Mouse (Mus musculus) liver, adult 2 months (tissue): ENCODE measurements around the gene Gm6993. TPM values are rescaled to one million over a fixed set of nuclear protein-coding genes. Genes with fewer than 3 reads are reported as not detected.

Experiments
- DNase-seq: peaks from one replicate; pipeline ENCODE4 v3.0.0-alpha.2; 2011; ENCODE audit warnings: low read depth, low spot score; ENCODE audit errors: extremely low read depth
- H3K27ac ChIP-seq: fragments of 200-500 bp; replicated peaks from 2 replicates; pipeline ENCODE4 v1.5.1; 2012; ENCODE audit warnings: low read depth, mild to moderate bottlenecking, control low read depth, inconsistent platforms, low read length; ENCODE audit not compliant: insufficient read depth
- H3K27me3 ChIP-seq: fragments of 200-500 bp; 2 replicates; pipeline ENCODE4 v1.6.1; 2012; ENCODE audit warnings: mild to moderate bottlenecking, moderate library complexity, low read length, inconsistent platforms; ENCODE audit not compliant: control insufficient read depth, insufficient read depth
- H3K36me3 ChIP-seq: fragments of 200-500 bp; 2 replicates; pipeline ENCODE4 v1.6.1; 2012; ENCODE audit warnings: low read length, inconsistent platforms; ENCODE audit not compliant: control insufficient read depth, insufficient read depth
- H3K4me1 ChIP-seq: fragments of 200-500 bp; 2 replicates; pipeline ENCODE4 v1.6.1; 2011; ENCODE audit warnings: low read length; ENCODE audit not compliant: control insufficient read depth, insufficient read depth
- H3K4me3 ChIP-seq: fragments of 200-500 bp; 2 replicates; pipeline ENCODE4 v1.5.1; 2011; ENCODE audit warnings: low read depth, mild to moderate bottlenecking, control low read depth, low read length, moderate library complexity; ENCODE audit not compliant: insufficient read depth
- H3K79me2 ChIP-seq: fragments of 200-500 bp; 2 replicates; pipeline ENCODE4 v1.6.1; 2012; ENCODE audit warnings: inconsistent platforms, mild to moderate bottlenecking, low read length, moderate library complexity; ENCODE audit not compliant: control insufficient read depth, insufficient read depth
- H3K9ac ChIP-seq: fragments of 200-500 bp; 2 replicates; pipeline ENCODE4 v1.6.1; 2012; ENCODE audit warnings: low read depth, mild to moderate bottlenecking, control low read depth, inconsistent platforms, low read length
- CTCF ChIP-seq: fragments of 200-500 bp; IDR thresholded peaks from 2 replicates; pipeline ENCODE4 v1.5.1; 2011; ENCODE audit warnings: low read depth, low read length, control low read depth
- POLR2A ChIP-seq: fragments of 200-500 bp; IDR thresholded peaks from 2 replicates; pipeline ENCODE4 v1.6.1; 2011; ENCODE audit warnings: low read length, control low read depth; ENCODE audit not compliant: insufficient read depth; ENCODE audit errors: extremely low read depth
- WGBS: fragments of 180-500 bp; shearing (Covaris S2); methylation state at CpG from one replicate; pipeline ENCODE4 v1.1.7; 2018; 5-methylcytosine and 5-hydroxymethylcytosine counted together
- polyA plus RNA-seq: library from polyadenylated mRNA; depleted of rRNA; stranded (reverse); fragments of >200 nt; gene quantifications from 2 replicates; pipeline ENCODE4 v1.2.3, GENCODE M21; 2012
- total RNA-seq: library from RNA; depleted of rRNA; stranded (reverse); fragments of >200 nt; gene quantifications from 2 replicates; pipeline ENCODE4 v1.2.3, GENCODE M21; 2014

Gene Gm6993
- total and polyA plus RNA-seq, 2 experiments, result not detected

DNA sequence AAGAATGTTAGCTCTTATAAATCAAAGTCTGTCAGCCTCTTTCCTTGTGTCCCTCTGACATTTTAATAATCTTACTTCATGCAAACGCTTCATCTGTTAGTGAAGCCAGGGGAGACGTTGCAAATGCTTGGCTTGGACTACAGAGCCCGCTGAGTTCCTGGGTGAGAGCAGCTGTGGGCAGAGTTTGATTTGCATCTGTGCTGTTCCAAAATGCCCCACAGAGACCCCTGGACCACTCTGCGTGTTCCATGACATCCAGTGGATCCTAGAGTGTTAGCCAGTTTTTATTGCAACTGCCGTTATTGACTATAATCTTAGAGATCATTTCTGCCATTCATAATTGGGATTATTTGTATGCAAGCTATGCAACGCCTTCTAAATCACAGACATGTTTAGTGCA, 31.8 kb upstream of the Gm6993 start:
- Histone ChIP-seq H3K9ac (no peak overlapping the region), H3K4me3 (no peak overlapping the region), H3K27me3 (no peaks in the 10 kb centered on the region), H3K36me3 (no peaks in the 10 kb centered on the region), H3K79me2 (no peaks in the 10 kb centered on the region), H3K27ac (no peak overlapping the region), H3K4me1 (no peaks in the 10 kb centered on the region)
- no peak for DNase-seq
- 83% methylated on average over 6 of the region's 6 CpGs for WGBS
- no peak for TF ChIP-seq POLR2A
- TF ChIP-seq CTCF, result no peak

DNA sequence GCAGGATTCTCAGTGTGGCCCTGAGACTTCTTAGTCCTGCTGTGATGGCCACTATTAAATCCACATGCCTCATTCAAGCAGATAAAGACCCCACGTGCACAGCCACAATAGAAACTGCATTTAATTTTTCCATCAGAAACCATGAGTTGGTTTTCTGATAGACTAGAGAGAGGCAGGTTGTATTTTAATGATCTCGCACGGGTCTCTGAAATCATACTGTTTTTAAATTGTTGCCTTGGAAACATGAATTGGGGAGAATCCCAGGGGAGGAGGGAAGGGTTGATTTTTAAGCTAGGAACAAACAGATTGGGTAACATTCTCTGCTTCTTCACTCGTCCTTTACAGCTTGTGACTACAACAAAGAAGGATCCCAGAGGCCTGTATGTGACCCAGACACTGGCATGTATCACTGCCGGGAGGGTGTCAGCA, 31.2 kb upstream of the Gm6993 start:
- no peak for TF ChIP-seq CTCF
- TF ChIP-seq POLR2A, result no peak
- Histone ChIP-seq H3K9ac (no peak overlapping the region), H3K79me2 (no peaks in the 10 kb centered on the region), H3K36me3 (no peaks in the 10 kb centered on the region), H3K27ac (no peak overlapping the region), H3K27me3 (no peaks in the 10 kb centered on the region), H3K4me3 (no peak overlapping the region), H3K4me1 (no peaks in the 10 kb centered on the region)
- 29% methylated on average over 5 of the region's 5 CpGs for WGBS
- no peak for DNase-seq

DNA sequence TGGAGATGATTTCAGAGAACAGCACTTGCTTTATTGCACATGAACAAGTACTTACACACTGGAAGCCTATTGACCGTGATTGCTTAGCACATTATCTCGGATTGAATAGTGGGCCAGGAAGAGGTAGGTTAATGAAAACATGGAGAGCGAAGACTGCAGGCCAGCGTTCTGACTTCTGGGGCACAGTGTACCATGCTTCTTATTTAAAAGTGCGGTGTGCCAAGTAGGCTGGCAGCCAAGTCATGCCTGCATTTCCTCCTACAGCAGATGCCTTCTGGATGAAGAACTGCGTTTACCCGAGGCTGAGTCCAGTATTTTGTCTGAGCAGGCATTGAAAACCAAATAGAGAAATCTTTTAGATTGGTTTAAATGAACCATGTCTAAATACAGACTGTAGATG, 27.0 kb upstream of the Gm6993 start:
- Histone ChIP-seq H3K27me3 (no peaks in the 10 kb centered on the region), H3K27ac (no peak overlapping the region), H3K36me3 (no peaks in the 10 kb centered on the region), H3K4me1 (no peaks in the 10 kb centered on the region), H3K4me3 (no peak overlapping the region), H3K79me2 (no peaks in the 10 kb centered on the region), H3K9ac (no peak overlapping the region)
- no peak for TF ChIP-seq POLR2A
- no peak for TF ChIP-seq CTCF
- no peak for DNase-seq
- 78% methylated on average over 7 of the region's 7 CpGs for WGBS

DNA sequence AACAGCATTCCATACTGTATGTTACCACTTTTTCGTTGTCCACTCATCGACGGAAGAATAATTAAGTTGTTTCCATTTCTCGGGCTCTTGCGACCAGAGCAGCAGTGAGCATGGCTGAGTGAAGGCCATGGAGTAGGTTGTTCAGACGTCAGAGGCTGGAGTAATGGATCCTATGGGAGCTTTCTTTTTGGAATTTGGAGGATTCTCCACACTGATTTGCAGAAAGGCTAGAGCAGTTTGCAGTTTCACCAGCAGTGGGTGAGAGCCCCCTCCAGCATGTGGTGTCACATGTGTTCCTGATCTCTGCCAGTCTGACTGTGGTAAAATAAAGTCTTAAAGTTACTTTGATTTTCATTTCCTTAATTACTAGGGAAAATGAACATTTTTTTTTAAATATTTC, 25.6 kb upstream of the Gm6993 start:
- H3K4me1 ChIP-seq, result no peaks in the 10 kb centered on the region
- no peak for DNase-seq
- WGBS, result 91% methylated on average over 6 of the region's 6 CpGs
- no peak overlapping the region for H3K27ac ChIP-seq
- no peak overlapping the region for H3K4me3 ChIP-seq
- H3K27me3 ChIP-seq, result no peaks in the 10 kb centered on the region
- TF ChIP-seq CTCF (no peak), POLR2A (no peak)
- H3K79me2 ChIP-seq, result no peaks in the 10 kb centered on the region
- H3K36me3 ChIP-seq, result no peaks in the 10 kb centered on the region
- H3K9ac ChIP-seq, result no peak overlapping the region

DNA sequence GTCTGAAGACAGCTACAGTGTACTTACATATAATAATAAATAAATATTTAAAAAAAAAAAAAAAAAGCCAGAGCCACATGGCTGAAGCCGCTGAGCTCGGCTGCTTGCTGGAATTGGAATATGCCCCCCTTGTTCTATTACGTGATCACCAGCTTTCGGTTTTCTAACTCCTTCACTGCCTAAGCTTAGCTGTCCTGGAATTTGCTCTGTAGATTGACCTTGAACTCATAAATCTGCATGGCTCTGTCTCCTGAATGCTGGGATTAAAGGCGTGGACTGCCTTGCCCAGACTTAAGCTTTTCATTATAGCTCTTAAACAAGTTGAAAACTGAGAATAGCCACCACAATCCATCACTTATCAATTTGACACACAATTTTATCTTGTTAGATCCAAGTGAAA, 23.3 kb upstream of the Gm6993 start:
- no peaks in the 10 kb centered on the region for H3K4me1 ChIP-seq
- no peak overlapping the region for H3K27ac ChIP-seq
- no peaks in the 10 kb centered on the region for H3K36me3 ChIP-seq
- 93% methylated on average over 5 of the region's 5 CpGs for WGBS
- no peak overlapping the region for H3K4me3 ChIP-seq
- H3K79me2 ChIP-seq, result no peaks in the 10 kb centered on the region
- DNase-seq, result no peak
- no peak overlapping the region for H3K9ac ChIP-seq
- no peaks in the 10 kb centered on the region for H3K27me3 ChIP-seq
- no peak for TF ChIP-seq POLR2A
- TF ChIP-seq CTCF, result no peak

DNA sequence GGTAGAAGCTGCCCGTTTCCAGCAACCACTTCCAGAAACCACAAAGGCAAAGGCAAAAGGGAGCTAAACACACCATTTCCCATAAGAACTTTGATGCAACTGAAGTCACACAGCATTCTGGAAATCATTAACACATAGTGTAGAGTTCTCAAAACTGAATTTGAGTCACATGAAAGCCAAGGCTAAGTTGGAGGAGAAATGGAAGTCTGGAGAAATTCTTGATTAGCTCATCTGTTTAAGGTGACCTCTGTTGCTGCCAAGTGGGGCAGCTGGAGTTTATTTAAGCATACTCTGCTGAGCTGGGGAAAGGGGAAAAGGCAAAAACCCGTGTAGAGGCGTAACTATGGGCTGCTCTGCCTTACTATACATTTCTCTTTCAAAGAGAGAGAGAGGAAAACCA, 21.8 kb upstream of the Gm6993 start:
- no peaks in the 10 kb centered on the region for H3K4me1 ChIP-seq
- WGBS, result 54% methylated on average over 3 of the region's 3 CpGs
- H3K79me2 ChIP-seq, result no peaks in the 10 kb centered on the region
- DNase-seq, result peak; percentile 3
- no peak overlapping the region for H3K4me3 ChIP-seq
- H3K27ac ChIP-seq, result no peak overlapping the region
- no peak overlapping the region for H3K9ac ChIP-seq
- no peaks in the 10 kb centered on the region for H3K27me3 ChIP-seq
- no peak for TF ChIP-seq CTCF
- TF ChIP-seq POLR2A, result no peak
- H3K36me3 ChIP-seq, result no peaks in the 10 kb centered on the region
